Mouse (Mus musculus) cortical plate, adult 2 months (tissue): Measurements from ENCODE around the gene Slc2a12. TPM values are rescaled to one million over a fixed set of nuclear protein-coding genes. Genes with fewer than 3 reads are reported as not detected.

Experiments
- H3K27ac ChIP-seq: fragments of 200-500 bp; 2 replicates; pipeline ENCODE4 v1.5.1; 2012; ENCODE audit warnings: low read length, control low read depth, inconsistent platforms; ENCODE audit not compliant: insufficient read depth
- H3K4me1 ChIP-seq: fragments of 200-500 bp; 2 replicates; pipeline ENCODE4 v1.6.1; 2011; ENCODE audit warnings: low read length; ENCODE audit not compliant: control insufficient read depth, insufficient read depth
- H3K4me3 ChIP-seq: fragments of 200-500 bp; 2 replicates; pipeline ENCODE4 v1.5.1; 2011; ENCODE audit warnings: mild to moderate bottlenecking, low read length, control low read depth; ENCODE audit not compliant: insufficient read depth
- CTCF ChIP-seq: fragments of 200-500 bp; IDR thresholded peaks from 2 replicates; pipeline ENCODE4 v1.5.1; 2011; ENCODE audit warnings: mild to moderate bottlenecking, control low read depth, low read length; ENCODE audit not compliant: insufficient read depth; ENCODE audit errors: extremely low read depth
- POLR2A ChIP-seq: fragments of 200-500 bp; IDR thresholded peaks from 2 replicates; pipeline ENCODE4 v1.6.1; 2011; ENCODE audit warnings: mild to moderate bottlenecking, low read length, control low read depth; ENCODE audit not compliant: insufficient read depth; ENCODE audit errors: extremely low read depth
- polyA plus RNA-seq: library from polyadenylated mRNA; depleted of rRNA; stranded (reverse); fragments of >200 nt; gene quantifications from 2 replicates; pipeline ENCODE4 v1.2.3, GENCODE M21; 2012; rRNA removed

Slc2a12 gene
- 1.4 and 1.5 TPM in 2 replicates for polyA plus RNA-seq

DNA sequence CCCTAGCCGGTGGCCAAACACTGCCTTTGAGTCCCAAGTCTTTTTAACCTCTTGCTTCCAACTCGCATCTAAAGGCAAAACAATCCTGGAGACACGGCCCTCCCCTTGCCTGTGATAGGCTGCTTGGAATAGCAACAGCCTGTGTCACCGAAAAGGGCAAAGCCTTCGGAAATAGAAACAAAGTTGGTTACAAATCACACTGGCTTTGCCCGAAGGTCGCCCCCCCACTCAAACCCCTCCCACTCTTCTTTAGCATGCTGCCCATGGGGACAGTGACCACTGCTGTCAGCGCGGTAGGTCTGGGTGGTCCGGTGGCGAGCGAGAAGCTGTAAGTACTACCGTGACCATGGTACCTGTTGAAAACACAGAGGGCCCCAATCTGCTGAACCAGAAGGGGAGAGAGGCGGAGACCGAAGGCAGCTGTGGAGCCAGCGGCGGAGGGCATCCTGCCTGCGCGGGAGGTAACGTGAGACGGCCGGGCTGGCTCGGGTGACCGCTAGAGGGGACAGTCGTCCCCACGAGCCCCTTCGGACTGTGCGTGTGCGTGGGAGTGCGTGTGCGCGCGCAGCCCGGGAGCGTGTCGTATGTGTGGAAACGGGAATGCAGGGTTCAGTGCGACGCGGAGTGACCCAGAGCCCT is at the start of gene Slc2a12:
Gene Slc2a12, plus strand, starts transcription at position 159 of the 639 bp plus-strand sequence.
- TF ChIP-seq POLR2A (no peak), CTCF (no peak)
- peak within 1 kb of the TSS; percentile 51 for H3K4me3 ChIP-seq

DNA sequence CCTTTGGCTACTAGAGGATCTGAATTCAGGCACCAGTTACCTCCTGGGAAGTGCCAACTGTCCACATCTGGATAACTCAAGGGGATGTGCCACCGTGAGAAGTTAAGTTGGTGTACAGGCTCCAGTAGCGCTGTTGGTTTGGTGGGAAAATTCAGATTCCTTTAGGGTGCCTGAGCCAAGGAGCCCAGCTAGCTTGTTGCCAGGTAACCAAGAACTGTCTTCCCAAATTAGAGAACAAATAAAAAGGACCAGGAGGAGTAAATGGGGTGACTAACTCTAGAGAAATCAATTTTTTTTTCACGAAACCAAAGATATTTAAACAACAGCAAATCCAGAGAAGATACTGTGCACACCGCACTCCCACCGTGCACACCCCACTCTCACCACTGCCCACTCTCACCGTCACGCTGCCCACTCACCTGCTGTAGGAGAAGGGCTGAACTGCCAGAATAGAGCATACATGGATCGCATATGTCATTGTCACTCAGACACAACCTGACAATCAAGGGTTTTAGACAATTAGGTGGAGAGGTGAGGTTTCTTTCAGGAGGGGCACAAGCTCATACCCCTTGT is 45.8 kb upstream of the Slc2a12 start:
- Histone ChIP-seq H3K4me1 (peaks cover 6% of the 10 kb centered on the region), H3K4me3 (no peak overlapping the region), H3K27ac (no peak overlapping the region)
- no peak for TF ChIP-seq POLR2A
- TF ChIP-seq CTCF, result no peak

More for the DNA sequence above, at the start of gene Slc2a12:
- Histone ChIP-seq H3K27ac (0 out of 2 replicates have a peak within 1 kb of the TSS, but pooled peaks have one; percentile 9), H3K4me1 (no peaks in the 10 kb centered on the region)

DNA sequence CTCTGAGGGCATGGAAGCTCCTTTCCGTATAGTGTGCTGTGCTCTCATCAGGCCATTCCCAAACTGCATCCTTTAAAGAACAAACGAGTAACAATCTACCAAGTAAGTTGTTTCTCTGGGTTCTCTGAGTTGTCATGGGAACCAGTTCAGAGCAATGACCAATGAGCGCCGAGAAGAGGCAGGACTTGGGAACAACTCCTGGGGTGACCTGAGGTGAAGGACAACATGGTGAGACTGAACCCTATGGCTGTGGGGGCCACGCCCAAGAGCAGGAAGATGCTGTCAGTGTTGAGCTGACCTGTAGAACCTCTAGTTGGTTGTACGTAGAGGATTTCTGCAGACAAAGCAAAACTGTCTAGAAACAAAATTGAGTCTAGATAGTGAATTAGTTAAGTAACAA is 43.8 kb upstream of the Slc2a12 start:
- peaks cover 6% of the 10 kb centered on the region for H3K4me1 ChIP-seq
- H3K27ac ChIP-seq, result no peak overlapping the region
- no peak for TF ChIP-seq POLR2A
- TF ChIP-seq CTCF, result no peak
- no peak overlapping the region for H3K4me3 ChIP-seq

- no peaks in the 10 kb centered on the region for H3K4me1 ChIP-seq
- no peak overlapping the region for H3K4me3 ChIP-seq
- TF ChIP-seq CTCF (no peak), POLR2A (no peak)
- no peak overlapping the region for H3K27ac ChIP-seq
Measured at GRCm38 (mm10) chr10:22604801-22605200, 40.0 kb upstream of the Slc2a12 start.

DNA sequence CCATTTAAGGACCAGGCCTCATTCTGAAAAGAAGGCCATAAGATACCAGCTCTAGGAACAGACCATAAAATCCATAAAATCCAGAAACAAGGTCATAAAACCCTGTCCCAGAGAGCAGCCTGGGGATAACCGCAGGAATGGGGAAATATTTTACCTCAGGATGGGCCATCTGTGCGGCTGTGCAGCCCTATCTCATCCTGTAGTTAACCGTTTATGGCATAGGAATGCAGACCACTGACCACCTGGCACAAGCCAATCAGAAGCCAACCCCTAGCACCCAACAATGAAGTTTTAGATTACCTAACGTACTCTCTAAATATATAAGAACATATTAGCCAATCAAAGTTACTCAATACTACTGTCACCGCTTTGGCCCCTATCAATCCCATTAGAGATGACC is 36.5 kb upstream of the Slc2a12 start:
- TF ChIP-seq POLR2A (no peak), CTCF (no peak)
- Histone ChIP-seq H3K27ac (no peak overlapping the region), H3K4me3 (no peak overlapping the region), H3K4me1 (no peaks in the 10 kb centered on the region)

- TF ChIP-seq CTCF (no peak), POLR2A (no peak)
- H3K27ac ChIP-seq, result no peak overlapping the region
- no peaks in the 10 kb centered on the region for H3K4me1 ChIP-seq
- H3K4me3 ChIP-seq, result 0 out of 2 replicates have a peak overlapping the region, but pooled peaks have one; percentile 4
Measured at GRCm38 (mm10) chr10:22608799-22609357, 35.9 kb upstream of the Slc2a12 start.

DNA sequence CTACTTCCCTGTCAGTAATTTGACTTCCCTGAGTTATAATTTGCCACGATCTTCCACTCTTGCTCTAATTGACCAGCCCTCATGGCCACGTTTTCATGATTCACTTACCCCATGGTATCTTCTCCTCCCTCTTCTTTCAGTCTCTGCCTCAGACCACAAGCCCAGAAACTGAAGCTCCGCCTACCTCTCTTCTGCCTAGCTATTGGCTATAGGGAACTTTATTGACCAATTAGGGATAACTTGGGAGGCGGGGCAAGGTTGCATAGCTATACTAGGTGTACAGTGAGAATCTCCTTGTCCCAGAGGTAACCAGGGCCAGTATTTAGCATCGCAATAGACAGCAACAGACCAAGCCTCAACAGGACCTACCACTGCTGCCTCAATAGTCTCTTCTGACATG is 31.5 kb upstream of the Slc2a12 start:
- Histone ChIP-seq H3K27ac (no peak overlapping the region), H3K4me1 (no peaks in the 10 kb centered on the region)
- TF ChIP-seq POLR2A, result no peak
- no peak for TF ChIP-seq CTCF

DNA sequence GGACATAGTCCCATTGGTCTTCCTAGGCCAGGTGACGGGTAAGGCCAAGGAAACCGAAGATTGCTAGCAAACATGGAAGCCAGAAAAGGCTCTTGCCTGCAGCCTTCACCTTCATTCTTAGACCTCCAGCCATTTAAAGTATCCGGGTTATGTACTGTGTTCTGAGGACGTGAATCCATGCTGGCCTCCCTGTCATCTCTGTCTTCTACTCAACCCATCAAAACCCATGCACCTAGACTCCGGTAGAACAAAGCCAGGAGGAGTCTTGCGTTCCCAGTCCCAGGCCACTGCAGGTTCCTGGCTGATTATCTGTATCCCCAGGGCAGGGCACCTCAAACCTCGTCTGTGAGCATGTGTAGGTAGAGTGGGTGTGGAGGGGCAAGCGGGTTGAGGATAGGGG is 30.3 kb upstream of the Slc2a12 start:
- Histone ChIP-seq H3K4me1 (no peaks in the 10 kb centered on the region), H3K27ac (no peak overlapping the region), H3K4me3 (no peak overlapping the region)
- no peak for TF ChIP-seq CTCF
- no peak for TF ChIP-seq POLR2A

More for the DNA sequence above, 31.5 kb upstream of the Slc2a12 start:
- no peak overlapping the region for H3K4me3 ChIP-seq

DNA sequence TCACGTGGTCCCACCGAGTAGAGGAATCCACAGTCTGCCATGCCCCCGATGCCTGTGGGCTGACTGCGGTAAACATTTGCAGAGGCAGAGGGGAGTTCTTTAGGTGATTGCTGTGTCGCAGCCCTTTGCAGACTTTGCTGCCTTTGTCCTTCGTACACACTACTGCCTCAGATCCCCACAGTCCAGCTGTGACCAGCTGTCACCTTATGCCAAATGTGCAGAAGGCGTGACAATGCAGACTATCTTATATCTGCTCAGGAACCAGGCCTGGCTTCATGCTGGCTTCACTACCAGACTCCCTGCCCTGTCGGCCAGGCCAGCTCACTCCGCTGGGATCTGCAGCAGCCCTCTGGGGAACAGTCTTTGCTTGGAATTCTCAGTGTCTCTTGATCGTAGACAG is 29.5 kb upstream of the Slc2a12 start:
- TF ChIP-seq POLR2A (no peak), CTCF (no peak)
- Histone ChIP-seq H3K4me1 (no peaks in the 10 kb centered on the region), H3K4me3 (no peak overlapping the region), H3K27ac (no peak overlapping the region)

GRCm38 (mm10) chr10:22618842-22619241 is 26.0 kb upstream of the Slc2a12 start:
- Histone ChIP-seq H3K4me3 (no peak overlapping the region), H3K4me1 (no peaks in the 10 kb centered on the region), H3K27ac (no peak overlapping the region)
- no peak for TF ChIP-seq POLR2A
- TF ChIP-seq CTCF, result peak; percentile 80

- no peak overlapping the region for H3K27ac ChIP-seq
- no peaks in the 10 kb centered on the region for H3K4me1 ChIP-seq
- TF ChIP-seq CTCF (no peak), POLR2A (no peak)
- no peak overlapping the region for H3K4me3 ChIP-seq
Measured at GRCm38 (mm10) chr10:22628832-22629231, 16.0 kb upstream of the Slc2a12 start.
